Mouse (Mus musculus): ENCODE data around the gene Zc3h18. TPM values are rescaled to one million over a fixed set of nuclear protein-coding genes. Genes with fewer than 3 reads are reported as not detected.

Gene Zc3h18
- polyA plus RNA-seq, 1 experiment: 23.3 TPM

GRCm38 (mm10) chr8:122444058-122444748 lies 67.8 kb downstream of the Zc3h18 start:
- H3K4me3 ChIP-seq (ENCODE audit: low read depth, low read length): peak overlapping the region; percentile 75
- under 1% methylated on average over 19 of the region's 19 CpGs for WGBS
- H3K36me3 ChIP-seq (ENCODE audit: control insufficient read depth, insufficient read depth, low read length): no peaks in the 10 kb centered on the region
- H3K27me3 ChIP-seq (ENCODE audit: control insufficient read depth, insufficient read depth, low read length): no peaks in the 10 kb centered on the region
- H3K27ac ChIP-seq (ENCODE audit: insufficient read depth, low read depth, low read length): peak overlapping the region; percentile 94
- TF ChIP-seq POLR2A (IDR thresholded peaks at IDR 0.05; ENCODE audit: low read depth, low read length) (peak; percentile 28; the same call in 1 of the 2 replicates), CTCF (IDR thresholded peaks at IDR 0.05; ENCODE audit: extremely low read depth, insufficient read length, insufficient replicate concordance, low read depth, low read length) (no peak)
- peaks cover 8% of the 10 kb centered on the region for H3K4me1 ChIP-seq (ENCODE audit: control insufficient read depth, insufficient read depth, insufficient read length, low read length)

GRCm38 (mm10) chr8:122445203-122445602 lies 68.8 kb downstream of the Zc3h18 start:
- H3K27ac ChIP-seq (ENCODE audit: insufficient read depth, low read depth, low read length): no peak overlapping the region
- H3K4me3 ChIP-seq (ENCODE audit: low read depth, low read length): no peak overlapping the region

GRCm38 (mm10) chr8:122451161-122451703 lies 74.8 kb downstream of the Zc3h18 start:
- 57% methylated on average over 7 of the region's 7 CpGs for WGBS

More at GRCm38 (mm10) chr8:122445203-122445602, 68.8 kb downstream of the Zc3h18 start:
- no peaks in the 10 kb centered on the region for H3K36me3 ChIP-seq (ENCODE audit: control insufficient read depth, insufficient read depth, low read length)
- TF ChIP-seq CTCF (IDR thresholded peaks at IDR 0.05; ENCODE audit: extremely low read depth, insufficient read length, insufficient replicate concordance, low read depth, low read length) (no peak), POLR2A (IDR thresholded peaks at IDR 0.05; ENCODE audit: low read depth, low read length) (no peak)
- H3K27me3 ChIP-seq (ENCODE audit: control insufficient read depth, insufficient read depth, low read length): no peaks in the 10 kb centered on the region
- H3K4me1 ChIP-seq (ENCODE audit: control insufficient read depth, insufficient read depth, insufficient read length, low read length): peaks cover 8% of the 10 kb centered on the region
- 52% methylated on average over 3 of the region's 3 CpGs for WGBS

GRCm38 (mm10) chr8:122452154-122452553 lies 75.7 kb downstream of the Zc3h18 start:
- TF ChIP-seq POLR2A (IDR thresholded peaks at IDR 0.05; ENCODE audit: low read depth, low read length) (no peak), CTCF (IDR thresholded peaks at IDR 0.05; ENCODE audit: extremely low read depth, insufficient read length, insufficient replicate concordance, low read depth, low read length) (no peak)
- Histone ChIP-seq H3K27ac (ENCODE audit: insufficient read depth, low read depth, low read length) (no peak overlapping the region), H3K27me3 (ENCODE audit: control insufficient read depth, insufficient read depth, low read length) (no peaks in the 10 kb centered on the region), H3K4me1 (ENCODE audit: control insufficient read depth, insufficient read depth, insufficient read length, low read length) (no peaks in the 10 kb centered on the region), H3K36me3 (ENCODE audit: control insufficient read depth, insufficient read depth, low read length) (no peaks in the 10 kb centered on the region), H3K4me3 (ENCODE audit: low read depth, low read length) (no peak overlapping the region)
- 91% methylated on average over 10 of the region's 10 CpGs for WGBS

More at GRCm38 (mm10) chr8:122451161-122451703, 74.8 kb downstream of the Zc3h18 start:
- no peak overlapping the region for H3K27ac ChIP-seq (ENCODE audit: insufficient read depth, low read depth, low read length)
- TF ChIP-seq CTCF (IDR thresholded peaks at IDR 0.05; ENCODE audit: extremely low read depth, insufficient read length, insufficient replicate concordance, low read depth, low read length) (no peak), POLR2A (IDR thresholded peaks at IDR 0.05; ENCODE audit: low read depth, low read length) (no peak)
- H3K4me1 ChIP-seq (ENCODE audit: control insufficient read depth, insufficient read depth, insufficient read length, low read length): no peaks in the 10 kb centered on the region
- H3K4me3 ChIP-seq (ENCODE audit: low read depth, low read length): no peak overlapping the region
- H3K27me3 ChIP-seq (ENCODE audit: control insufficient read depth, insufficient read depth, low read length): no peaks in the 10 kb centered on the region
- no peaks in the 10 kb centered on the region for H3K36me3 ChIP-seq (ENCODE audit: control insufficient read depth, insufficient read depth, low read length)

GRCm38 (mm10) chr8:122454409-122454808 lies 78.0 kb downstream of the Zc3h18 start:
- H3K4me1 ChIP-seq (ENCODE audit: control insufficient read depth, insufficient read depth, insufficient read length, low read length): no peaks in the 10 kb centered on the region
- no peaks in the 10 kb centered on the region for H3K27me3 ChIP-seq (ENCODE audit: control insufficient read depth, insufficient read depth, low read length)
- no peak overlapping the region for H3K27ac ChIP-seq (ENCODE audit: insufficient read depth, low read depth, low read length)
- WGBS: 65% methylated on average over 6 of the region's 6 CpGs
- TF ChIP-seq POLR2A (IDR thresholded peaks at IDR 0.05; ENCODE audit: low read depth, low read length) (no peak), CTCF (IDR thresholded peaks at IDR 0.05; ENCODE audit: extremely low read depth, insufficient read length, insufficient replicate concordance, low read depth, low read length) (no peak)
- no peak overlapping the region for H3K4me3 ChIP-seq (ENCODE audit: low read depth, low read length)
- H3K36me3 ChIP-seq (ENCODE audit: control insufficient read depth, insufficient read depth, low read length): no peaks in the 10 kb centered on the region

- WGBS: 85% methylated on average over 11 of the region's 11 CpGs
- H3K27ac ChIP-seq (ENCODE audit: insufficient read depth, low read depth, low read length): no peak overlapping the region
- TF ChIP-seq POLR2A (IDR thresholded peaks at IDR 0.05; ENCODE audit: low read depth, low read length) (no peak), CTCF (IDR thresholded peaks at IDR 0.05; ENCODE audit: extremely low read depth, insufficient read length, insufficient replicate concordance, low read depth, low read length) (no peak)
- peaks cover 10% of the 10 kb centered on the region; the same call in 1 of the 2 replicates for H3K4me1 ChIP-seq (ENCODE audit: control insufficient read depth, insufficient read depth, insufficient read length, low read length)
- no peaks in the 10 kb centered on the region for H3K36me3 ChIP-seq (ENCODE audit: control insufficient read depth, insufficient read depth, low read length)
- no peak overlapping the region for H3K4me3 ChIP-seq (ENCODE audit: low read depth, low read length)
- H3K27me3 ChIP-seq (ENCODE audit: control insufficient read depth, insufficient read depth, low read length): peaks cover 4% of the 10 kb centered on the region; the same call in 1 of the 2 replicates
Observed at GRCm38 (mm10) chr8:122457171-122457570, 80.8 kb downstream of the Zc3h18 start.

GRCm38 (mm10) chr8:122459218-122459900 lies 83.0 kb downstream of the Zc3h18 start:
- TF ChIP-seq POLR2A (IDR thresholded peaks at IDR 0.05; ENCODE audit: low read depth, low read length): no peak
- peak; percentile 31; the same call in 1 of the 2 replicates for TF ChIP-seq CTCF (IDR thresholded peaks at IDR 0.05; ENCODE audit: extremely low read depth, insufficient read length, insufficient replicate concordance, low read depth, low read length)
- 66% methylated on average over 6 of the region's 6 CpGs for WGBS

More at GRCm38 (mm10) chr8:122459218-122459900, 83.0 kb downstream of the Zc3h18 start:
- H3K36me3 ChIP-seq (ENCODE audit: control insufficient read depth, insufficient read depth, low read length): no peaks in the 10 kb centered on the region
- H3K27ac ChIP-seq (ENCODE audit: insufficient read depth, low read depth, low read length): no peak overlapping the region
- peaks cover 4% of the 10 kb centered on the region; the same call in 1 of the 2 replicates for H3K27me3 ChIP-seq (ENCODE audit: control insufficient read depth, insufficient read depth, low read length)
- peak overlapping the region; percentile 59 for H3K4me3 ChIP-seq (ENCODE audit: low read depth, low read length)
- peaks cover 23% of the 10 kb centered on the region for H3K4me1 ChIP-seq (ENCODE audit: control insufficient read depth, insufficient read depth, insufficient read length, low read length)

Data from small intestine, adult 2 months (tissue).